Mouse (Mus musculus) stomach, embryonic 15.5 days (tissue): ENCODE data around the gene Col4a2. TPM values are rescaled to one million over a fixed set of nuclear protein-coding genes. Genes with fewer than 3 reads are reported as not detected.

Source experiments
- ATAC-seq: fragments of 200-750 bp; cut with Nextera tagmentation; 2 replicates; pipeline ENCODE4 v1.8.0; 2017; ENCODE audit warnings: low read depth, moderate number of reproducible peaks, moderate TSS enrichment; ENCODE audit not compliant: insufficient read depth, low FRiP score
- H3K27ac ChIP-seq: fragments of 300-500 bp; sonication (generic); 2 replicates; pipeline ENCODE4 v1.5.1; 2015; ENCODE audit warnings: mild to moderate bottlenecking, inconsistent platforms
- H3K27me3 ChIP-seq: fragments of 300-500 bp; sonication (generic); replicated peaks from 2 replicates; pipeline ENCODE4 v1.6.1; 2015; ENCODE audit warnings: inconsistent platforms
- H3K36me3 ChIP-seq: fragments of 300-500 bp; sonication (generic); 2 replicates; pipeline ENCODE4 v1.6.1; 2015; ENCODE audit warnings: inconsistent platforms
- H3K4me1 ChIP-seq: fragments of 300-500 bp; sonication (generic); 2 replicates; pipeline ENCODE4 v1.6.1; 2015; ENCODE audit warnings: inconsistent platforms
- H3K4me2 ChIP-seq: fragments of 300-500 bp; sonication (generic); 2 replicates; pipeline ENCODE4 v1.6.1; 2015; ENCODE audit warnings: mild to moderate bottlenecking, inconsistent platforms
- H3K4me3 ChIP-seq: fragments of 300-500 bp; sonication (generic); replicated peaks from 2 replicates; pipeline ENCODE4 v1.5.1; 2015; ENCODE audit warnings: inconsistent platforms
- H3K9ac ChIP-seq: fragments of 300-500 bp; sonication (generic); 2 replicates; pipeline ENCODE4 v1.6.1; 2015; ENCODE audit warnings: inconsistent platforms
- H3K9me3 ChIP-seq: fragments of 300-500 bp; sonication (generic); 2 replicates; pipeline ENCODE4 v1.6.1; 2016; ENCODE audit warnings: inconsistent platforms
- WGBS: fragments of 180-500 bp; shearing (Covaris S2); methylation state at CpG from one replicate; pipeline ENCODE4 v1.1.7; 2015; 5-methylcytosine and 5-hydroxymethylcytosine counted together
- polyA plus RNA-seq: library from polyadenylated mRNA; unstranded; fragments of >200 nt; fragmentation: Nextera tagmentation; extraction: Ambion mirVana; gene quantifications from 2 replicates; pipeline ENCODE4 v1.2.1, GENCODE M21; 2015

Gene Col4a2
- polyA plus RNA-seq, 1 experiment from 2014 or later, result 72.1 TPM

GRCm38 (mm10) chr8:11314613-11315012, 2.0 kb downstream of the Col4a2 start:
- Histone ChIP-seq H3K36me3 (no peaks in the 10 kb centered on the region), H3K9me3 (no peaks in the 10 kb centered on the region), H3K4me3 (peak overlapping the region; percentile 57), H3K9ac (no peak overlapping the region), H3K27ac (no peak overlapping the region), H3K27me3 (no peaks in the 10 kb centered on the region), H3K4me2 (peak overlapping the region; percentile 72), H3K4me1 (peaks cover 13% of the 10 kb centered on the region)
- ATAC-seq, result no peak
- 86% methylated on average over 8 of the region's 8 CpGs for WGBS

- H3K36me3 ChIP-seq, result no peaks in the 10 kb centered on the region
- 74% methylated on average over 16 of the region's 16 CpGs for WGBS
- peaks cover 13% of the 10 kb centered on the region for H3K4me1 ChIP-seq
- no peak overlapping the region for H3K27ac ChIP-seq
- no peak overlapping the region for H3K9ac ChIP-seq
- H3K4me2 ChIP-seq, result peak overlapping the region; percentile 6
- no peak overlapping the region for H3K4me3 ChIP-seq
- no peaks in the 10 kb centered on the region for H3K27me3 ChIP-seq
- no peak for ATAC-seq
- H3K9me3 ChIP-seq, result no peaks in the 10 kb centered on the region
Measured at GRCm38 (mm10) chr8:11315179-11315943, 2.8 kb downstream of the Col4a2 start.

- 75% methylated on average over 6 of the region's 6 CpGs for WGBS
- ATAC-seq, result no peak
- peaks cover 11% of the 10 kb centered on the region for H3K4me1 ChIP-seq
- no peak overlapping the region for H3K4me3 ChIP-seq
- H3K27ac ChIP-seq, result no peak overlapping the region
- no peaks in the 10 kb centered on the region for H3K36me3 ChIP-seq
- H3K4me2 ChIP-seq, result no peak overlapping the region
- H3K27me3 ChIP-seq, result no peaks in the 10 kb centered on the region
- H3K9me3 ChIP-seq, result no peaks in the 10 kb centered on the region
- H3K9ac ChIP-seq, result no peak overlapping the region
Measured at GRCm38 (mm10) chr8:11316118-11316517, 3.5 kb downstream of the Col4a2 start.

- H3K4me3 ChIP-seq, result no peak overlapping the region
- H3K27ac ChIP-seq, result no peak overlapping the region
- no peaks in the 10 kb centered on the region for H3K27me3 ChIP-seq
- WGBS, result 90% methylated on average over 11 of the region's 11 CpGs
- no peak overlapping the region for H3K9ac ChIP-seq
- H3K36me3 ChIP-seq, result no peaks in the 10 kb centered on the region
- H3K4me2 ChIP-seq, result no peak overlapping the region
- no peaks in the 10 kb centered on the region for H3K9me3 ChIP-seq
- H3K4me1 ChIP-seq, result no peaks in the 10 kb centered on the region; the same call in 1 of the 2 replicates
- ATAC-seq, result no peak
Measured at GRCm38 (mm10) chr8:11319405-11319804, 6.8 kb downstream of the Col4a2 start.

- Histone ChIP-seq H3K4me1 (0 out of 2 replicates have a peak, but pooled peaks cover under 1% of the 10 kb centered on the region), H3K9me3 (no peaks in the 10 kb centered on the region), H3K9ac (no peak overlapping the region), H3K27ac (no peak overlapping the region), H3K4me3 (no peak overlapping the region), H3K4me2 (no peak overlapping the region), H3K36me3 (no peaks in the 10 kb centered on the region), H3K27me3 (no peaks in the 10 kb centered on the region)
- WGBS, result 79% methylated on average over 7 of the region's 7 CpGs
- no peak for ATAC-seq
Measured at GRCm38 (mm10) chr8:11321841-11322240, 9.2 kb downstream of the Col4a2 start.

- peaks cover 10% of the 10 kb centered on the region; the same call in 1 of the 2 replicates for H3K4me1 ChIP-seq
- no peaks in the 10 kb centered on the region for H3K27me3 ChIP-seq
- no peaks in the 10 kb centered on the region for H3K36me3 ChIP-seq
- no peak overlapping the region for H3K4me2 ChIP-seq
- no peak for ATAC-seq
- H3K9ac ChIP-seq, result no peak overlapping the region
- H3K9me3 ChIP-seq, result no peaks in the 10 kb centered on the region
- WGBS, result 70% methylated on average over 5 of the region's 5 CpGs
- H3K27ac ChIP-seq, result no peak overlapping the region; the same call in 1 of the 2 replicates
- H3K4me3 ChIP-seq, result no peak overlapping the region
Measured at GRCm38 (mm10) chr8:11322724-11323585, 10.3 kb downstream of the Col4a2 start.

GRCm38 (mm10) chr8:11323681-11324080, 11.1 kb downstream of the Col4a2 start:
- 78% methylated on average over 1 of the region's 1 CpGs for WGBS
- no peaks in the 10 kb centered on the region for H3K36me3 ChIP-seq
- H3K9me3 ChIP-seq, result no peaks in the 10 kb centered on the region
- no peak overlapping the region for H3K9ac ChIP-seq
- H3K4me1 ChIP-seq, result peaks cover 14% of the 10 kb centered on the region; the same call in 1 of the 2 replicates
- H3K27me3 ChIP-seq, result no peaks in the 10 kb centered on the region
- no peak overlapping the region for H3K27ac ChIP-seq
- no peak for ATAC-seq
- H3K4me3 ChIP-seq, result no peak overlapping the region
- no peak overlapping the region for H3K4me2 ChIP-seq

- no peak for ATAC-seq
- 73% methylated on average over 6 of the region's 6 CpGs for WGBS
- Histone ChIP-seq H3K9me3 (no peaks in the 10 kb centered on the region), H3K27me3 (no peaks in the 10 kb centered on the region), H3K36me3 (no peaks in the 10 kb centered on the region), H3K4me2 (no peak overlapping the region), H3K4me3 (no peak overlapping the region), H3K27ac (no peak overlapping the region), H3K4me1 (peaks cover 14% of the 10 kb centered on the region; the same call in 1 of the 2 replicates), H3K9ac (no peak overlapping the region)
Measured at GRCm38 (mm10) chr8:11324801-11325395, 12.3 kb downstream of the Col4a2 start.

GRCm38 (mm10) chr8:11327298-11327697, 14.7 kb downstream of the Col4a2 start:
- no peak overlapping the region for H3K4me3 ChIP-seq
- H3K9ac ChIP-seq, result no peak overlapping the region
- WGBS, result 28% methylated on average over 4 of the region's 4 CpGs
- ATAC-seq, result peak; percentile 66; the same call in 1 of the 2 replicates
- no peaks in the 10 kb centered on the region for H3K36me3 ChIP-seq
- no peak overlapping the region for H3K4me2 ChIP-seq
- no peaks in the 10 kb centered on the region for H3K27me3 ChIP-seq
- no peaks in the 10 kb centered on the region for H3K9me3 ChIP-seq
- H3K27ac ChIP-seq, result peak overlapping the region; percentile 62; the same call in 1 of the 2 replicates
- H3K4me1 ChIP-seq, result peaks cover 14% of the 10 kb centered on the region; the same call in 1 of the 2 replicates

GRCm38 (mm10) chr8:11327722-11328417, 15.3 kb downstream of the Col4a2 start:
- no peaks in the 10 kb centered on the region for H3K27me3 ChIP-seq

GRCm38 (mm10) chr8:11331561-11331960, 19.0 kb downstream of the Col4a2 start:
- no peaks in the 10 kb centered on the region for H3K27me3 ChIP-seq
- no peaks in the 10 kb centered on the region for H3K36me3 ChIP-seq
- no peak overlapping the region for H3K27ac ChIP-seq
- no peak overlapping the region for H3K4me2 ChIP-seq
- no peaks in the 10 kb centered on the region for H3K9me3 ChIP-seq
- H3K9ac ChIP-seq, result no peak overlapping the region
- peaks cover 14% of the 10 kb centered on the region; the same call in 1 of the 2 replicates for H3K4me1 ChIP-seq
- no peak for ATAC-seq
- WGBS, result 54% methylated on average over 4 of the region's 4 CpGs
- no peak overlapping the region for H3K4me3 ChIP-seq

More at GRCm38 (mm10) chr8:11327722-11328417, 15.3 kb downstream of the Col4a2 start:
- no peak for ATAC-seq
- H3K27ac ChIP-seq, result peak overlapping the region; percentile 62
- H3K4me3 ChIP-seq, result no peak overlapping the region
- WGBS, result 39% methylated on average over 5 of the region's 5 CpGs
- no peak overlapping the region for H3K9ac ChIP-seq
- H3K9me3 ChIP-seq, result no peaks in the 10 kb centered on the region
- peaks cover 14% of the 10 kb centered on the region; the same call in 1 of the 2 replicates for H3K4me1 ChIP-seq
- no peaks in the 10 kb centered on the region for H3K36me3 ChIP-seq
- no peak overlapping the region for H3K4me2 ChIP-seq
